Mouse (Mus musculus): ENCODE results near the gene Otos.

Otos gene

GRCm38 (mm10) chr1:92648673-92649072 is at the start of gene Otos:
Gene Otos (minus strand): TSS chr1:92648841.
- DNase-seq (ENCODE audit: low spot score): peak; percentile 70

GRCm38 (mm10) chr1:92696848-92697247 is 48.2 kb upstream of the Otos start:
- peak; percentile 93 for DNase-seq (ENCODE audit: low spot score)

- no peak for DNase-seq (ENCODE audit: low spot score)
Measured at GRCm38 (mm10) chr1:92695751-92696150, 47.1 kb upstream of the Otos start.

GRCm38 (mm10) chr1:92691166-92691844 is 42.7 kb upstream of the Otos start:
- no peak for DNase-seq (ENCODE audit: low spot score)

- DNase-seq (ENCODE audit: low spot score): no peak
Measured at GRCm38 (mm10) chr1:92686994-92687393, 38.4 kb upstream of the Otos start.

- DNase-seq (ENCODE audit: low spot score): no peak
Measured at GRCm38 (mm10) chr1:92683151-92683550, 34.5 kb upstream of the Otos start.

- no peak for DNase-seq (ENCODE audit: low spot score)
Measured at GRCm38 (mm10) chr1:92680668-92681603, 32.3 kb upstream of the Otos start.

- DNase-seq (ENCODE audit: low spot score): no peak
Measured at GRCm38 (mm10) chr1:92678757-92679156, 30.1 kb upstream of the Otos start.

GRCm38 (mm10) chr1:92676676-92676975 is 28.0 kb upstream of the Otos start:
- no peak for DNase-seq (ENCODE audit: low spot score)

GRCm38 (mm10) chr1:92675932-92676675 is 27.5 kb upstream of the Otos start:
- no peak for DNase-seq (ENCODE audit: low spot score)

- no peak for DNase-seq (ENCODE audit: low spot score)
Measured at GRCm38 (mm10) chr1:92673258-92673782, 24.7 kb upstream of the Otos start.

GRCm38 (mm10) chr1:92671326-92671725 is 22.7 kb upstream of the Otos start:
- no peak for DNase-seq (ENCODE audit: low spot score)

GRCm38 (mm10) chr1:92669430-92669829 is 20.8 kb upstream of the Otos start:
- no peak for DNase-seq (ENCODE audit: low spot score)

GRCm38 (mm10) chr1:92667106-92667505 is 18.5 kb upstream of the Otos start:
- DNase-seq (ENCODE audit: low spot score): no peak

GRCm38 (mm10) chr1:92659392-92659791 is 10.8 kb upstream of the Otos start:
- DNase-seq (ENCODE audit: low spot score): no peak

- no peak for DNase-seq (ENCODE audit: low spot score)
Measured at GRCm38 (mm10) chr1:92657025-92657820, 8.6 kb upstream of the Otos start.

- DNase-seq (ENCODE audit: low spot score): no peak
Measured at GRCm38 (mm10) chr1:92654676-92655075, 6.0 kb upstream of the Otos start.

- DNase-seq (ENCODE audit: low spot score): no peak
Measured at GRCm38 (mm10) chr1:92653179-92653578, 4.5 kb upstream of the Otos start.

- DNase-seq (ENCODE audit: low spot score): no peak
Measured at GRCm38 (mm10) chr1:92651467-92651866, 2.8 kb upstream of the Otos start.

GRCm38 (mm10) chr1:92648197-92648596 is 444 bp downstream of the Otos start:
- DNase-seq (ENCODE audit: low spot score): no peak

- peak; percentile 70 for DNase-seq (ENCODE audit: low spot score)
Measured at GRCm38 (mm10) chr1:92647752-92648151, 889 bp downstream of the Otos start.

- DNase-seq (ENCODE audit: low spot score): no peak
Measured at GRCm38 (mm10) chr1:92647026-92647425, 1.6 kb downstream of the Otos start.

Measured in adipocyte (in vitro differentiated cells).